Mouse (Mus musculus) neural tube, embryonic 13.5 days (tissue): Measurements from ENCODE around the gene Tbxa2r. TPM values are rescaled to one million over a fixed set of nuclear protein-coding genes. Genes with fewer than 3 reads are reported as not detected.

Experiments
- ATAC-seq: fragments of 200-750 bp; cut with Nextera tagmentation; 2 replicates; pipeline ENCODE4 v1.8.0; 2017; ENCODE audit warnings: low read depth, mild to moderate bottlenecking, moderate TSS enrichment, moderate library complexity
- H3K27ac ChIP-seq: fragments of 300-500 bp; sonication (generic); replicated peaks from 2 replicates; pipeline ENCODE4 v1.5.1; 2015; ENCODE audit warnings: moderate library complexity, mild to moderate bottlenecking, inconsistent platforms
- H3K27me3 ChIP-seq: fragments of 300-500 bp; sonication (generic); 2 replicates; pipeline ENCODE4 v1.6.1; 2015; ENCODE audit warnings: mild to moderate bottlenecking, inconsistent platforms
- H3K36me3 ChIP-seq: fragments of 300-500 bp; sonication (generic); 2 replicates; pipeline ENCODE4 v1.6.1; 2015; ENCODE audit warnings: mild to moderate bottlenecking, inconsistent platforms
- H3K4me1 ChIP-seq: fragments of 300-500 bp; sonication (generic); replicated peaks from 2 replicates; pipeline ENCODE4 v1.6.1; 2015; ENCODE audit warnings: inconsistent platforms
- H3K4me2 ChIP-seq: fragments of 300-500 bp; sonication (generic); 2 replicates; pipeline ENCODE4 v1.6.1; 2015; ENCODE audit warnings: inconsistent platforms, mild to moderate bottlenecking, moderate library complexity
- H3K4me3 ChIP-seq: fragments of 300-500 bp; sonication (generic); 2 replicates; pipeline ENCODE4 v1.5.1; 2015; ENCODE audit warnings: mild to moderate bottlenecking, inconsistent platforms
- H3K9ac ChIP-seq: fragments of 300-500 bp; sonication (generic); 2 replicates; pipeline ENCODE4 v1.6.1; 2015; ENCODE audit warnings: moderate library complexity, mild to moderate bottlenecking, inconsistent platforms
- H3K9me3 ChIP-seq: fragments of 300-500 bp; sonication (generic); 2 replicates; pipeline ENCODE4 v1.6.1; 2016; ENCODE audit warnings: inconsistent platforms
- WGBS: fragments of 180-500 bp; shearing (Covaris S2); methylation state at CpG from one replicate; pipeline ENCODE4 v1.1.7; 2015; 5-methylcytosine and 5-hydroxymethylcytosine counted together
- polyA plus RNA-seq: library from polyadenylated mRNA; unstranded; fragments of >200 nt; fragmentation: Nextera tagmentation; extraction: Ambion mirVana; gene quantifications from 2 replicates; pipeline ENCODE4 v1.2.1, GENCODE M21; 2015

Tbxa2r gene
- polyA plus RNA-seq, 1 experiment from 2014 or later: 4.5 TPM

DNA sequence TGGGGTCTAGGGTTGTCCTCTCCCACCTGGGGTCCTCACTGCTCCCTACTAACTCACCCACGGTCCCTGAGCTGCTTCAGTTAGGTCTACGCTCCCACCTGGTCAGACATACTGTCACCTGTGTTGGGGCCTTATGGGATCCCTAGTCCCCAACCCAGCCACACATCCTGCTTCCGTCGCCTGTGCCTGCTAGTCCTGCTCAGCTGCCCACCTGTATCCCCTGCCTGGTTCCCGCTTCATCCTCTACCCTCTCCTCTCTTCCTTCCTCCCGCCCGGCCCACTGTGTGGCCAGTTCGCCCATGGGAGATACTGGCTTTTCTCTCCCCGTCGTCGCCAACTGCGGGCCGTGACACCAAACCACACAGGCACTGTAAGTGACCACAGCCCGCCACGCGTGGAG is 12.9 kb upstream of the Tbxa2r start:
- peaks cover 81% of the 10 kb centered on the region for H3K36me3 ChIP-seq
- H3K4me2 ChIP-seq: no peak overlapping the region
- H3K27ac ChIP-seq: no peak overlapping the region
- H3K27me3 ChIP-seq: no peaks in the 10 kb centered on the region
- H3K4me1 ChIP-seq: peaks cover 24% of the 10 kb centered on the region
- no peak overlapping the region for H3K9ac ChIP-seq
- no peak overlapping the region for H3K4me3 ChIP-seq
- H3K9me3 ChIP-seq: no peaks in the 10 kb centered on the region
- no peak for ATAC-seq
- 91% methylated on average over 16 of the region's 16 CpGs for WGBS

DNA sequence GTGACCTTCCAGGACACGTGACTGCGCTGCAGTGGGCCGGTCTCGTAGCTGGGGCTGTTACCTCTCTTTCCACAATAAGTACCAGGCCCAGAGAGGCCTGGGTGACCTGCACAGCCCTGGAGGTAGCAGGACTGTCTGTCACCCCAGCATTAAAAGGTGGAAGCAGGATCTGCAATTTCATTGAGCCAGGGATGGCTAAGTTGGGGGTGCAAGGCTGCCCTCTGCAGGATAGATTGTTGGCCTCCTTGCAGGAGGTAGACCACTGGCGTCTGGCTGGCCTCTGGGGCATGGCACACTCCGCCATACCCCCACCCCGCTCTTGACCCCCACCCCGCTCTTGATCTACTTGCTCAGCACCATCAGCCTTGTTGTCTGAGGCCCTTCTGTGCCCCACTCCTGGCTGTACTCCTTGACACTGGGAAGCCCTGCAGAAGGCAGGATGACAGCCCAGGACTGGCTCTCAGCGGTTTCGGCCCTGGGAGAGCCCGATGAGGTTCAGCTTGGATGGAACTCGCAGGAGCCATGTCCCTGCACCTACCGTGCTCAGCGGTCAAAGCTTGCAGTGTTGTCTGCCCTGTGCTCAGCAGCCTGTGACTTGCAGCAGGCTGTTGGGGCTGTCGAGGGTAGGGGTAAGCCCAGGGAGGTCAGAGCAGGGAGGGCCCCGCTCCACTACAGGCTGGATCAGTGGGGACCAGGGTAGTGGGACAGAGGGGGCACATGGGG is 12.0 kb upstream of the Tbxa2r start:
- no peak for ATAC-seq
- H3K9me3 ChIP-seq: no peaks in the 10 kb centered on the region
- peaks cover 25% of the 10 kb centered on the region for H3K4me1 ChIP-seq
- H3K27ac ChIP-seq: no peak overlapping the region
- peaks cover 72% of the 10 kb centered on the region for H3K36me3 ChIP-seq
- WGBS: 49% methylated on average over 16 of the region's 16 CpGs
- 0 out of 2 replicates have a peak overlapping the region, but pooled peaks have one; percentile 1 for H3K9ac ChIP-seq
- H3K4me3 ChIP-seq: 0 out of 2 replicates have a peak overlapping the region, but pooled peaks have one; percentile 9
- H3K4me2 ChIP-seq: peak overlapping the region; percentile 27; the same call in 1 of the 2 replicates
- H3K27me3 ChIP-seq: no peaks in the 10 kb centered on the region

DNA sequence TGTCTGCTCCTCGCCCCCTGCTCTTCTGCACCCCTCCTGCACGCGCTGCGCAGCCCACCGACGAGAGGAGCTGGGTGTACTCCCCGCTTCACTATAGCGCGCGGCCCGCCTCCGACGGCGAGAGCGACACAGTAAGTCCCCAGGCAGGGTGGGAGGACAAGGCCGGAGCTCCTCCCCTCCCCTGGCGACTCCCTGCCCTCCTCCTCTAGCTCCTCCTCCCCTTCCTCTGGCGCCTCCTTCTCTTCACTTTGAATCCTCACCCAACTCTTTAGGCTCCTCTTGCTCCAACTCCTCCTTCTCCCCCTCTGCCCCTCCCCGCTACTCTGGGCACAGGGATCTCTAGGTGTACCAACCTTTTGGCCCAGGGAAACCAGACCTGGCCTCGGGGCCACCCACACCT is 11.3 kb upstream of the Tbxa2r start:
- Histone ChIP-seq H3K36me3 (peaks cover 66% of the 10 kb centered on the region), H3K9ac (0 out of 2 replicates have a peak overlapping the region, but pooled peaks have one; percentile 1), H3K4me3 (0 out of 2 replicates have a peak overlapping the region, but pooled peaks have one; percentile 9), H3K27ac (no peak overlapping the region), H3K4me2 (peak overlapping the region; percentile 27; the same call in 1 of the 2 replicates), H3K9me3 (no peaks in the 10 kb centered on the region), H3K4me1 (peaks cover 33% of the 10 kb centered on the region), H3K27me3 (no peaks in the 10 kb centered on the region)
- 13% methylated on average over 20 of the region's 20 CpGs for WGBS
- ATAC-seq: no peak

DNA sequence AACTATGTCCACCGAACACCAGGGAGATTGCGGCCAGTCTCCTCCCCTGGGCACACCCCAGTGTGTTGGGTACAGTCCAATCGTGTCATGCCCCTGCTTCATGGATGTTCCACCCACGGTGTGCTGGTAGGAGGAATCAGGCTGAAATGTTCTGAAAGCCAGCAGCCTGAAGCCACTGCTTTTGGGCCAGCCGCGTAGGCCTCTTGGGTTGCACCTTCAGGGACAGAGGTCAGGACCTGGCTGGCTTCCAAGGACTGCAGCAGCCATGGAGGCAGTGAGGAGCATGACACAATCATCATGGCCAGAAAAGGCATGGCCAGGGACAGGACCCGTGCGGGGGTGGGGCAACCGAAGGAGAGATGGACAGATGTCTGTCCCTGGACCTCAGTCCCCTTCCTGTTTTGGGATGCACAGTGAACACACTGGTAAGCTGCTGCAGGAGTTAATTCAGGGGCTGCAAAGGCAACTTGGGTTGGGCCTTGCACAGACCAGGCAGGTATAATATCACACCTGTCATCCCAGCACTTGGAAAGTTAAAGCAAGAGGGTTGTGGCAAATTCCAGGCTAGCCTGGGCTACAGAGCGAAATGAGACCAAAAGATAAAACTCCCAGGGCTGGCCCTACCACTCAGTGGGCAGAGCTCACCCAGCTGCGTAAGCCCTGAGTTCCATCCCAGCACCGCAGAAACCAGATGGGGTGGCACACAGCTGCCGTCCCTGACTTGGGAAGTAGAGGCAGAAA is 9.8 kb upstream of the Tbxa2r start:
- no peaks in the 10 kb centered on the region for H3K9me3 ChIP-seq
- 88% methylated on average over 13 of the region's 13 CpGs for WGBS
- peak overlapping the region; percentile 53 for H3K9ac ChIP-seq
- H3K4me1 ChIP-seq: peaks cover 37% of the 10 kb centered on the region
- H3K4me3 ChIP-seq: peak overlapping the region; percentile 90; the same call in 1 of the 2 replicates
- H3K4me2 ChIP-seq: peak overlapping the region; percentile 87; the same call in 1 of the 2 replicates
- H3K36me3 ChIP-seq: peaks cover 66% of the 10 kb centered on the region
- 0 out of 2 replicates have a peak overlapping the region, but pooled peaks have one; percentile 89 for H3K27ac ChIP-seq
- H3K27me3 ChIP-seq: no peaks in the 10 kb centered on the region
- ATAC-seq: no peak

DNA sequence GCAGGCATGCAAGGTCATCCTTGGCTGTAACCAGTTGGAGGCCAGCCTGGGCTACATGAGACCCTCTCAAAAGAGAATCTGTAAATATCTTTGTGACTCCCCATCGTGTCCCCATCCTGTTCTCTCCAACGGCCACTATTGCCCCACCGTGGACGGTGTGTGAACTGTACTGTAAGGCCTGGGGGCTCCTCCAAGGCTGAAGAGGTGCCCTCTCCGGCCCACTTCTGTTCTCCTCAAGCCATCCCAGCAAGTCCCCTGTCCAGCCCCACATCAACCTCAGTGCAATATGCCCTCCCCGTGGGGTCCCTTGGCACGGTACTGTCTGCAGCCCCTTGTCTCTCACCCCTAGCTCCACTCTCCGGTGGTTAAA is 9.2 kb upstream of the Tbxa2r start:
- H3K4me3 ChIP-seq: peak overlapping the region; percentile 90
- 33% methylated on average over 8 of the region's 8 CpGs for WGBS
- H3K9me3 ChIP-seq: no peaks in the 10 kb centered on the region
- H3K4me2 ChIP-seq: peak overlapping the region; percentile 87
- H3K4me1 ChIP-seq: peaks cover 37% of the 10 kb centered on the region
- peak overlapping the region; percentile 53 for H3K9ac ChIP-seq
- no peaks in the 10 kb centered on the region for H3K27me3 ChIP-seq
- peaks cover 66% of the 10 kb centered on the region for H3K36me3 ChIP-seq
- ATAC-seq: no peak
- peak overlapping the region; percentile 89 for H3K27ac ChIP-seq

DNA sequence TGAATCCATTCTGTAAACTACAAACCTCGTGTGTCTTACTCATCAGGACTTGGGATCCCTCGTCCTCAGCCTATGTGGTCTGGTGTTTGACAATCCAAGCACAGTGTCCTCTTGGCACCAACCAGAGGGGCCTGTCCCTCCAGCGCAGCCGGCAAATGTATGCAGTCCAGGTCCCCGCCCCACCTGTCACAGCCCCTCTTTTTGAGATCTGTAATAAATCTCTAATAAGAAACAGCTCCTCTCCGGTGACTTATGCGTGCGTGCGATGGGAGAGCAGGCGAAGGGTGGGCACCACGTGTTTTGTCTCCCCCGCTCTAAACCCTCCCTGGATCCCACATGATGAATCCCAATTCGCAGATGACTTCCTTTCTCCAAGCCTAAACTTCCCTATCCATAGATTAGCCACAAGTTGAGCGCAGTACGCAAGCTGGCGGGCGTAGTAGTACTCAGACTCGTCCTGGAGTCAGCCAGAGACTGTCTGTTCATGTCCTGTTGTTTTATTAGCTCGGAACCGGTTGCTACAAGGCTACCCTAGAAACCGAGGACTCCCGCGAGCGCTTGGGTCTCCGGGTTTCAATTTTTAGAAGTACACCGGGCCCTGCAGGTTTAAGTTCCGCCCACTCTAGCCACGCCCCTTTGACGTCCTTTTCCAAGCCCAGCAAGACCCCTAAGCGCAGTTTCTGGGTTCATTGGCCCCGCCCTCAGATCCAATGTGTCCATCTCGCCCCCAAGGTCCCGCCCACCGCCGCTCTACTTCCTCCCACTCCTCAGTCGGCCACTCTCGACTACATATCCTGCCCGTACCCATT is 8.6 kb upstream of the Tbxa2r start:
- Histone ChIP-seq H3K9ac (peak overlapping the region; percentile 53), H3K27me3 (no peaks in the 10 kb centered on the region), H3K9me3 (no peaks in the 10 kb centered on the region), H3K4me2 (peak overlapping the region; percentile 87), H3K27ac (peak overlapping the region; percentile 89), H3K4me3 (peak overlapping the region; percentile 90), H3K4me1 (peaks cover 37% of the 10 kb centered on the region), H3K36me3 (peaks cover 66% of the 10 kb centered on the region)
- ATAC-seq: peak; percentile 44
- under 1% methylated on average over 38 of the region's 38 CpGs for WGBS

DNA sequence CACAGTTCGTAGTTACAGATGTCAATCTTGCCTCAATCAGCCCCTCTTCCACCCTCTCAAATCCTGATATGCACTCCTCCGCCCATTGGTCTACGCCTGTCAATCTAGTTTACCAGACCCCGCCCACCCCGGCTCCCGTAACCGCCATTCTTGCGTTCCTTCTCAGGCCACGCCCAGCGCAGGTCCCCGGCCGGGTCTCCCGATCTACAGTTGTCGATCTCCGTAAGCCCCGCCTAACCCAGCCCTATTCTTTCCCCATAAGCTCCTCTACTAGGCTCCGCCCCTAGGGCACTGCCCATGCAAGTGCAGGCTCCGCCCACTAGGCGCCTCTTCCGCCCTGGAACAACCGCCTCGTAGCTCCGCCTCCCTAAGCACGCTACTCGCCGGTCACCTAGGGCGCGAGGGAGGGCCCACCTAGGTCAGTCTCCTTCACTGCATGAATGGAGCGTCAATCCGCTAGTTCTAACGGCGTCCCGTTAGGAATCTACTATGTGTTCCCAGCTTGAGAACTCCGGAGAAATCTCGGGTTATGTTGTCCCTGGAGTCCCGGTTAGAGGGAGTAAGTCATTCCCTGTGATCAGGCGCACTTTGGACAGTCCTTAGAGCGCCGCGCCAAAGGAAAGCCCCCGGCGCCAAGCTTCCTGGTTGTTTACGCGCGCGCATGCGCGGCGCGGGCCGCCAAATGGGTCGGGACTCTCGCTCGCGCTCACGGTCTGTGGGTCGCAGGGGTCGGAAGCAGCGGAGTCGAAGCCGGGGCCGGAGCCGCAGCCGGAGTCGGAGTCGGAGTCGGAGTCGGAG is 7.8 kb upstream of the Tbxa2r start, which contains the start of gene Cactin:
Cactin (plus strand) TSS at position 554 of the 798 bp plus-strand sequence.
- Histone ChIP-seq H3K27me3 (no peaks in the 10 kb centered on the region), H3K9me3 (no peaks in the 10 kb centered on the region), H3K4me1 (peaks cover 37% of the 10 kb centered on the region), H3K4me2 (peak within 1 kb of the TSS; percentile 87), H3K27ac (peak within 1 kb of the TSS; percentile 89), H3K9ac (peak within 1 kb of the TSS; percentile 88), H3K36me3 (peaks cover 66% of the 10 kb centered on the region), H3K4me3 (peak within 1 kb of the TSS; percentile 90)
- under 1% methylated on average over 68 of the region's 68 CpGs for WGBS
- ATAC-seq: peak; percentile 94

DNA sequence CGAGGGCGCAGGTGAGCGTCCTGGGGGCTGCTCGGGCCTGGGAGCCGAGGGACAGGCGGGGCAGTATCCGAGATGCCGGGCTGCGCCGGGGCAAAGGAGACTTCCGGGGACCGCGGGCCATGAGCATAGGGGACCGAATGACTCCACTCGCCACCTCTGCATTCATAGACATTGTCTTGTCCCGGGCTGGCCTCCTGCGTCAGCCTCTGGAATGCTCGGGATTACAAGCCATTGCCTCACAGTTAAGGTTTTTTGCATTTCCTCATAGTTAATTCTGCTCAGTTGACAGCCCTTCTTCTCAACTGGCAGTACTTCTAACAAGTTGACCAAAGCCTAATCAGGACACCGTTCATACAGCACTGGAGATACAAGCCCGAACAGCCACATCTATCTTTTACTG is 7.1 kb upstream of the Tbxa2r start:
- Histone ChIP-seq H3K4me2 (peak overlapping the region; percentile 87), H3K27ac (peak overlapping the region; percentile 89), H3K36me3 (peaks cover 66% of the 10 kb centered on the region), H3K9me3 (no peaks in the 10 kb centered on the region), H3K4me1 (peaks cover 36% of the 10 kb centered on the region), H3K9ac (peak overlapping the region; percentile 88), H3K27me3 (no peaks in the 10 kb centered on the region), H3K4me3 (peak overlapping the region; percentile 90)
- WGBS: 3% methylated on average over 20 of the region's 20 CpGs
- ATAC-seq: peak; percentile 4

DNA sequence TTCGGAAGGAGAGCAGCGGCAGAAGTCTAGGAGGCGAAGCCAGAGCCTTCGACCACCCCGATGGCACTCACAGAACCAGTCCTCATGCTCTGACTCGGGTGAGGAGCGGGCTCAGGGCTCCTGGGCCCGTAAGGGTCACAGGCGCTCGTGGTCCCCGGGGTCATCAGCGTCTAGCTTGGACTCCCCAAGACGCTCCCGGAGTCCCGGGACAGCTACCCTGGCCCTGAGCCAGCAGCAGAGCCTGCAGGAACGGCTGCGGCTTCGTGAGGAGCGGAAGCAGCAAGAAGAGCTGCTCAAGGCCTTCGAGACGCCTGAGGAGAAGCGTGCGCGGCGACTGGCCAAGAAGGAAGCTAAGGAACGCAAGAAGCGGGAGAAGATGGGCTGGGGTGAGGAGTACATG is 6.1 kb upstream of the Tbxa2r start:
- Histone ChIP-seq H3K4me3 (peak overlapping the region; percentile 90), H3K36me3 (peaks cover 68% of the 10 kb centered on the region), H3K9ac (no peak overlapping the region), H3K27ac (no peak overlapping the region), H3K27me3 (no peaks in the 10 kb centered on the region), H3K4me2 (peak overlapping the region; percentile 87), H3K9me3 (no peaks in the 10 kb centered on the region), H3K4me1 (peaks cover 29% of the 10 kb centered on the region)
- WGBS: 95% methylated on average over 27 of the region's 27 CpGs
- ATAC-seq: no peak

DNA sequence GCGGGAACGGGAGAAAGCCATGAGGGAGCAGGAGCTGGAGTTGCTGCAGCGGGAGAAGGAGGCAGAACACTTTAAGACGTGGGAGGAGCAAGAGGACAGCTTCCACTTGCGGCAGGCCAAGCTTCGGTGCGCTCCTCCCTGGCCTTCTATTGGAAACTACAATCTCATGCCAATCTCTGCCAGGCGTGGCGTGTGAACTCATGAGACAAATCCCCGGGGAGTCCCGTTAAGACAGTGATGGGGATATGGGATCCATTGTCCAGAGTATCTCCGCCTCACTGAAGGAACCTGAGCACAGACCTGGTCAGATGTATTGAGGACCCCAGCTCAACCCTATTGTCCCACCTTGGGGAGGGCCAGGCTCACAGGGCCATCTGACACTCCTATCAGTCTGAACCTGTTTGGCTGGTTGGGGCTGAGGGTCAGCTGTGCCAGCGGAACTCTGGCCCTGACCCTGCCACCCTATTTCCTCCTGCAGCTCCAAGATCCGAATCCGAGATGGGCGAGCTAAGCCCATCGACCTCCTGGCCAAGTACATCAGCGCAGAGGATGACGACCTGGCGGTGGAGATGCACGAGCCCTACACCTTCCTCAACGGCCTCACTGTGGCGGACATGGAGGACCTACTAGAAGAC is 5.3 kb upstream of the Tbxa2r start:
- Histone ChIP-seq H3K27ac (no peak overlapping the region), H3K4me1 (peaks cover 32% of the 10 kb centered on the region), H3K4me2 (no peak overlapping the region), H3K4me3 (no peak overlapping the region), H3K36me3 (peaks cover 60% of the 10 kb centered on the region), H3K9ac (no peak overlapping the region), H3K27me3 (no peaks in the 10 kb centered on the region), H3K9me3 (no peaks in the 10 kb centered on the region)
- ATAC-seq: no peak
- 95% methylated on average over 23 of the region's 23 CpGs for WGBS
